Mouse (Mus musculus) liver, adult (tissue): Measurements from ENCODE around the gene Slc15a3.
A peak's percentile ranks its signal among the peaks of the same experiment; 100 is the strongest.

Experiments
- GATA4 ChIP-seq: IDR thresholded peaks from 2 replicates; pipeline ENCODE4 v1.6.1; 2014; ENCODE audit warnings: mild to moderate bottlenecking, low read length; ENCODE audit not compliant: insufficient replicate concordance

Gene Slc15a3

DNA sequence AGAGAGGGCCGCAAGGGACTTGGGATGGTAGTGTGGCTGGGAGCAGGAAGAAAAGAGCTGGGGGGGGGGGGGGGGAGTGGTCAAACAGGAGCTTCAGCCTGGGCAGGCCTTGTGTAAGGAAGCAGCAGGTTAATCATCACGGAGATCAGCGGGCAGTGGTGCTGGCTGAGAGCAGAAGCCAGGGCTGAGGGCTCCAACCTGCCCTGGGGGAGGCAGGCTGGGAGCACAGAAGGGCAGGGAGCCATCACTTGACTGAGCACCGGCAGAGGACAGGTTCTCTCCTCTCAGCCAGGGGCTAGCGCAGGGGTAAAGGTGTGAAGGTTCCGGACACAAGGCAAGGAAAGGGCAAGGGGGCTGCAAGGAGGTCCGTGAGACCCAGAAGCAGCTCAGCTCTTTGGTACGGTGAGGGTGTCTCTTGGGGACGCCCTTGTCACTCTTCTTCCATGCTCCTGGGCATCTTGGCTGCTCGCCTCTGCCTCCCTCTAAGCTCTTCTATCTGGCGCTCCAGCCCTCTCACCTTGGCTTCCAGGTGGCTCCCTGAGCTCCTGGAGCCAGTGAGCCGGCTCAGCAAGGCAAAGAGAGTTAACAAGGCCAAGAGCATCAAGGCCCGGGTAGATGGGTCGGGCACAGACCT is 31.9 kb downstream of the Slc15a3 start:
- no peak for TF ChIP-seq GATA4

DNA sequence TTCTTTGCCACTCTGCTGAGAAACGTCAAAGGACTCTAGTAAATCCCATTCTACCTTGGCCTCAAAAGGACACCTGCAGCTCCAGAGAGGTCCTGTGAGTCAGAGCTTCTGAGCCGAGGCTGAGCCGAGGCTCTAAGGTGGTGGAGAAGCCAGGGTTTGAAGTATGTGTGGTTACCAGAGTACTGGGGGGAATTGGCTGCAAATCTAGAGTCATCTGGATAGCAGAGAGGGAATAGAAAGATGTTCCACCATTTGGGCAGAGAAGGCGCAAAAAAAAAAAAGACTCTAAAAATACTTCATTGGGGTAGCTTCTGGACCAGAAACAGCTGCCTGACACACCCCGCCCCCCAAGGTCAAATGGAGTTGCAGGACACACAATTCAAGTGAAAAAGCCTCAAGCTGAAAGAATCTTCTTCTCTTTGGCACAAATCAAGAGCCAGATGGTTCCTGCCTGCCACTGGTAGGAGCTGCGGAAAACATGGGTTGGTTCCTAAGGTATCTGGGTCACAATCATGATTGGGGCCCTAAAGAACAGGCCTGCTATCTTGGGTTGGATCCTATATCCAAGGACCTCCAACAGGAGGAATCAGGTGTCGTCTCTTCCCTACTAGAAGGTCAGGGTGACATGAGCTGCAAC is 38.8 kb downstream of the Slc15a3 start:
- TF ChIP-seq GATA4, result no peak

DNA sequence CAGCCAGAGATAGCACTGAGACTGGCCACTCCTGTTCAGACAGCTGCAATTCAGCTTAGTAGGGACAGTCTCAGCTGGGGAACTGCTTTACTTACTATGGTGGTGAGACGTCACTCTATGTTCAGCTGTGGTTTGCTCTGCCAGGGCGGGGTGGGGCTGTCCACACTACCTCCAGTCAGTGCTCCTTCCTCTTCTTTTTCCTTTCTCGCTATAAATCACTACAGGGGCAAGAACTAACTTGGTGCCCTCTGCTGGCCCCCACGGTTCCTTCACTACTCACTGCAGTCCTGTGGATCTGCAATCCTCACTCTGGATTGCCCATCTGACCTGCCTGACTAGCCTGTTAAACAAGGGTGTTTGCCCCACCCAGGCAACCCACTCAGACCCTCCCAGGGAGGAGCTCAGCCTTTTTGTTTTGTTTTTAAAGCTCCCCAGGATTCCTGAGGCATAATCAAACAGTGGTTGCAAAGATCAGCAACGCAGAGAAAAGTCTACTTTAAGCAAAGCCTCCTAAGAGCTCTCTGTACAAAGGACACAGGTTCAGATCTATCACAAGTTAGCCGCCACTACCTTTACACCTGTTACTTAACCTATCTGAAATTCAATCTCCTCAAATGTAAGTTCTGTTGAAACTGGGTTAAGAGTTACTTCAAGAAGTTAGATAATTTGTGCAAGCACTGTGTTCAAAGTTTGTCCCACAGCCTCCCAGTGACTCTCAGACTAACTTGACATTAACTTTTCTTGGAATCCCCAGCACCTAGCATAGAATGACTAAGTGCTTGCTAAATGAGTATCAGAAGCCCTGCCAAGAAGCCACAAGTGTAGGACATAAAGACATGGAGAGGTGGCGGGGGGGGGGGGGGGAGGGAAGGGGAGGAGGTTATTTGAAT is 40.8 kb downstream of the Slc15a3 start:
- no peak for TF ChIP-seq GATA4

DNA sequence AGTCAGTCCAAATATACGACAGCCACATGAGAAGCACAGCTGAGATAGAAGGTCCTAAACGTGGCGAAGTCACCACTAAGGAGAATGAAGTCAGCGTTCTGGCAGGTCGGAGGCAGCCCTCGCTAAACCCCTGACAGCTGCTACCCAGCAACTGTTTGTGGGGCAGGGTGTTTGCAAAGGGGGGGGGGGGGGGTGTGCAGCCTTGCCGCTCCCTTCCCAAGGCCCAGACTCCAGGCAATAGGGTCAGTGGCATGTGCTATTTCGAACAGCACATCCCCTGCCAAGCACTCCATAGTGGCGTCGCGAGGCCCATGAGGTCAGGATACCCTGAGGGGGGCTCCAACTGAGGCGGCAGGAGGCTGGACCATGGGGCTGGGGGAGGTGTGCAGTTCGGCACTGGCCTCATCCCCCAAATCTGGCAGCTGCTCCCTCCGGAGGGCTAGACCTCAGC is 41.5 kb downstream of the Slc15a3 start:
- no peak for TF ChIP-seq GATA4

DNA sequence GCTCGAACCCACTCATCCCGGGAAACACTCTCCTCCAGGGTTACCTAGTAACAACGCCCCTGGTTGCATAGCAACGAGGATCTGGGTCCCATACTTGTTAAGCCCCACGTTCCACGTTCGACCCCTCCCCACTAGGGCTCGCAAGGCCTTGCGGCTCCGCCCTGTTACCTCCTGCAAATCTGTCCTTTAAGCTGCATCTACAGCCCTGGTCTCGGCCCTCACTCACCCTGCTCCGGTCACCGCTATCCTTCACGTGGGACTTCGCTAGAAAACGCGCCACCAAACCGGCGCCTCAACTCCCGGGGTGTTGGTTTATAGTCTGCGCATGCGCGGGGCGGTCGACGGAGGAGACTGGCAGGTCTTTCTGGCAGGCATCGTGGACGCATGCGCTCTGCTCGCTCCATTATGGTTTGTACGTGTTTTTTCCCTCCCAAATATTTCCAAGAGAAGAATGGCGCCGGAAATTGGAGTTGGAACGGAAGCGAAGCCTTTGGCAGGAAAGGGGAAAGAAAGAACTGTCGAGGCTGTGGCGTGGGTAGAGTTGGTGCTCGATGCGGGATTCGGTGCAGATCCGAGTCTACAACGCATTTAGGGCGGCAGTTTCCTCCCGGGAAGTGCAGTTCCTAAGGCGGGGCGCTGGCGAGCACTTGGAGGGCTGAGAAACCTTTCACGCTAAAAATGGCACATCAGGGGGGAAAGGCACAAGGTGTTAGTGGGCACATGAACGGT is 42.1 kb downstream of the Slc15a3 start, which contains the start of gene Tmem109:
Tmem109 (minus strand) TSS at position 576 of the 729 bp plus-strand sequence.
- no peak for TF ChIP-seq GATA4

DNA sequence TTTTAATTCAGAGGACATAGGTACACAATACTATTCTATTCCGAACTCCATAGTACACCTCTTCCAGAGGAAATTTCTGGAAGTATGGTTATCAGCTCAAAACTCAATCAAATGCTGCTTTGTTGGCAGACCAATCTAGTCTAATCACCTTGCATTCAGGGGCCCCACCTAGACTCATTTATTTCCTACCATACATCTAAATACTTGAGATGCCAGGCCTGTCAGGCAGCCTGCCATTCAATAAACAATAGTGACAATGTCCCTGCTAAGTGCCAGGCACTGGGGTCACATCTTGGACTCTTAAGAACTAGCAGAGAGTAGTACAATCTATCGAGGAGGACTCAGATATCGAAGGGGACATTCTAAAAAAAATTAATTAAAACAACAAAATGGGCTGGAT is 52.7 kb downstream of the Slc15a3 start:
- TF ChIP-seq GATA4, result no peak

DNA sequence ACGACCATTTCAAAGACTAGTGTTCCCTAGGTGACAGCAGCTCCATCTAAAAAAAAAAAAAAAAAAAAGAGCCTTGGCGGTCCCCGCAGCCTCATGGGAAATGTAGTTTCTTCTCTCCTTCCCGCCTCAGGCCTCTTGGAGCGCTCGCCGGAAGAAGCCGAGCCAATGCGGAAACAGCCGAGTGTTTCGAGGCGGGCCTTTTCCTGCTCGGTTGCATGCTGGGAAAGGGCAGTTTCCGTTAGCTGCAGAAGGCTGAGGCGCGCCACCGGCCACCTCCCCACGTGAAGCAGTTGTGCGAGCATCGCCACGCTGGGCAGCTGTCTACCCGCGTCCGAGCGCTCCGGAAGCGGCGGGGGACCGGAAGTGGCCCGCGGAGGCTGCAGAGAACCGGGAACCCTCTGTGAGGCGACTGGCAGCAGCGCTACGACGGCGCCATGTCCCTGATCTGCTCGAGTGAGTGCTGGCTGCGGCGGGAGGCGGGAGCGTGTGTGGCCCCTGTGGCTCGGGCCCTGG is 55.5 kb downstream of the Slc15a3 start, which contains the start of gene Prpf19:
Prpf19 (plus strand) TSS at position 216 of the 513 bp plus-strand sequence.
- peak; percentile 37; the same call in 1 of the 2 replicates for TF ChIP-seq GATA4

DNA sequence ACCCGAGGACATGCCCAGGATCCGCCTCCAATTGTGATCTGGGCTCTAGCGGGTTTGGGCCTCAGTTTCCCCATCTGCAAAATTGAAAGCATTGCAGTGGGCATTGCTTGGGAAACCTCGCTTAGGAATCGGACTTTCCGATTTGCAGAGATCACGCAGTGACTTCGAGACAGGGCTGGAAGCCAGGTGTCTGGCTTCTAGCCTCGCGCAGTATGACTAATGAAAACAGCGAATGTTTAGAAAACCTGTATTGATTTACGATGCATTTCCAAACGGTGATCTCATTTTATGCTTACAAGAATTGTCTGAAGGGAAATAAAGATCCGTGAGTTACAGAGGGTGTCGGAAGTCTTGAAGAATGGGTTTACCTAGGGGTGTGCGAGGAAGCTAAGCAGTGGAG is 56.2 kb downstream of the Slc15a3 start:
- TF ChIP-seq GATA4, result no peak

DNA sequence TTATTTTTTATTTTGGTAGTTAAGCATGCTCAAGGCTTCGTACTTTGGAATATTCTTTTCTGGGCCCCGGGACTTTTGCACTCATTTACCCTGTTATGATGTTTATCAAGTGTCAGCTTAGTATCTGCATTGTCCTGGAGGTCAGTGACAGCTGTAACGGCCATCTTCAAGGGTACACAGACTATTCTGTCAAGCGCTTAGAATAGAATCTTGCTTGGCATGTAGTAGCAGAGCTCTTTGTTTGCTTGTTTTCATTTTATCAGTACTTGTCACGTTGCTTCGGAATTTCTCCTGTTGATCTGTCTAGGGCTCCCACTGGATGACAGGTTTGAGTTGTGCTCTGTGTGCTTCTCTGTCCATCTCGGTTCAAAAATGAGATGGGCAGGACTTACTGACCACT is 57.3 kb downstream of the Slc15a3 start:
- no peak for TF ChIP-seq GATA4

DNA sequence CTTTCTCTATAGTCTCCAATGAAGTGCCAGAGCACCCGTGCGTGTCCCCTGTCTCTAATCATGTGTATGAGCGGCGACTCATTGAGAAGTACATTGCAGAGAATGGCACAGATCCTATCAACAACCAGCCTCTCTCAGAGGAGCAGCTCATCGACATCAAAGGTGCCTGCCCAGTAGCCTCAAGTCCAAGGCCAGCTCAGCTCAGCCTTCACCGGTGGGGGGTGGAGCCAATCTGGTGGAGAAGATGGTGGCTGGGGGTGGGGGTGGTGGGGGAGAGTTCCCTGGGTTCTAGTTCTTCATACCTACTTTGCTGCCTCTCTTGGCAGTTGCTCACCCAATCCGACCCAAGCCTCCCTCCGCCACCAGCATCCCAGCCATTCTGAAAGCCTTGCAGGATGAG is 58.0 kb downstream of the Slc15a3 start:
- TF ChIP-seq GATA4, result no peak

DNA sequence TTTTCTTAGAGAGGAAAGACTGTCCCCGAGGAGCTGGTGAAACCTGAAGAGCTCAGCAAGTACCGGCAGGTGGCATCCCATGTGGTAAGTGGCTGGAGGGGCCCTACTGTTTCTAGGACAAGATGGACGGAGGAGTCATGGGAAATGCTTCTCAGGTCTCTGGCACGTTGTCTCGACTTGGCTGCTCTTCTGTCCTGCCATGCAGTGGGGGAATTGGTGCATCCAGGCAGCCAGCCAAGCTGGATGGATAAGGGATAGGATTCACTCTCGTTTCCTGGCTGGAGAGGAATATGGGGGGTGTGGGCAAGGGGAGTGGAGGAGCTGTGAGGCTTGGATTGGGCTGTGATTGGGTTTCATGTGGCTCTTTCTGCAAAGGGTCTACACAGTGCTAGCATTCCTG is 60.8 kb downstream of the Slc15a3 start:
- no peak for TF ChIP-seq GATA4

DNA sequence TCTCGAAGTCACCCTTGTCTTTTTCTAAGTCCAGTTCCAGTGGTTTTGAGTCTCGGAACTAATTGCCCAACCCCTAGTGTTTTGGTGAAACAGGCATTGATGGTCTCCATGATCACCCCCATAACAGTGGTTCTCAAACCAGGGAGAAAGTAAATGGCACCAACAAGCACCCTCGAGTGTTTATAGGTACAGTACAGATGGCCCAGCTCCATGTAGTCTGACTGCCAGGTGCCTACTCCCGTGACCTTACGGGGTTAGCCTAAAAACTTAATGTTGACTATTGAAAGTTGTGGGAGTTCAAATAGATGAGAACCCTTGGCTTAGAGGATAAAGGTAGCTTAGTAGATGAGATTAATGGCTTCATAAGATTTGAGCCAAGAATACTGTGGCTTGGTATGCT is 61.5 kb downstream of the Slc15a3 start:
- TF ChIP-seq GATA4, result no peak

DNA sequence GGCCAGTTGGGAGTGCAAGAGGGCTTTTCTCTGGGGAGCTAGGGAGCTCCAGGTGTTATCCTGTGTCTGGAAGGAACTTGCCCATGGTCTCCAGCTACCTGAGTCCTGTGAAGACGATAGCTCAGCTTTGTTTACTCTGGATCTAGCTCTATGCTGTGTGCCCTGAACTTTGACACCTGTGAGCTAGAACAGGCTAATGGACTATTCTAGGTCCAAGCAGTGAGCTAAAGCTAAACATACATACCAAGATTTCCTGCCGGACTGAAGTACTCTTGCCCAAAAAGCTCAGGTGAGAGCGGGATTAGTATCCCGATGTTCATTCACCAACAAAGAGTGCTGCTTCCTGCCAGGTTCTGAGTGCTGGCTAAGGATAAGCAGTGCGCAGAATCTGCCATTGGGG is 65.0 kb downstream of the Slc15a3 start:
- TF ChIP-seq GATA4, result no peak

DNA sequence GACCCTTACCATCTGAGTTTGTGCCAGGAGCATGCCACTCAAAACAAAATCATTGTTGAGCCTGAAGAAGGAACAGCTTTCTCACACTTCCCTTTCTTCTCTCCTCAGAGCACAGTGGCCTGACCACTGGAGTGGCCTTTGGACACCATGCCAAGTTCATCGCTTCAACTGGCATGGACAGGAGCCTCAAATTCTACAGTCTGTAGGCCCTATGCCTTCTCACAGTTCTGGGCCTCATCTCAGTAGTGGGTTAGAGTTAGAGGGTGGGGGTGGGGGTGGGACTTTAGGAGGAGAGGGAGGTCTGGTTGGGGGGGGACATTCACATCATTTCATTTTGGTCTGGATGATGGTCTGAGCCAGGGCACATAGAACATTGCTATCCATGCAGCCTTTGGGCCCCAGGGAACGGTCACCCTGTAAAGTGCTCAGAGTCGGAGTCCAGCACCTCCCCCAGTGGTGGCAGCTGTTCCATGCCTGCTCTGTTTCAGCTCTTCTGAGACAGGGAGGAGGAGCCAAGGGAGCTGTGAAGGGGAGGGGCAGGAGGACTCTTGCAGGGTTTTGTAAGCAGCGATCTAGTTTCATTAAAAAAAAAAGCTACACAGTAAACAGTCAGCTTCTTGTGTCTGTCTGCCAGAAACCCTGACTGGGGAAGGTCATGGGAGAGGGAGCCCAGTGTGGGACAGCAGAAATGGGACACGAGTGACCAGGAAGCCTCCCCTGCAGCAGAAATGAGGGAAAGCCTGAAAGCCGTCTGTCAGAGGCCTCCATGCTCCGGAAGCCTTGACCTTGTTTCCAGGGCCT is 65.6 kb downstream of the Slc15a3 start:
- TF ChIP-seq GATA4, result no peak
